Mouse (Mus musculus) fat pad, adult 2 months (tissue): ENCODE measurements around the gene Fyttd1.
"Not testable (repeated sequence)": the region's sequence is repeated elsewhere in the genome, so short reads cannot be mapped to it uniquely, and the experiment has no call there.

Source experiments
- DNase-seq: peaks from one replicate; pipeline ENCODE4 v3.0.0-alpha.2; 2011; ENCODE audit warnings: low read depth, low spot score; ENCODE audit errors: extremely low read depth

The Fyttd1 gene

GRCm38 (mm10) chr16:32878972-32879926 lies 1.9 kb downstream of the Fyttd1 start:
- no peak for DNase-seq

GRCm38 (mm10) chr16:32881538-32881937 lies 4.2 kb downstream of the Fyttd1 start:
- DNase-seq, result no peak

GRCm38 (mm10) chr16:32887996-32888395 lies 10.7 kb downstream of the Fyttd1 start:
- DNase-seq, result no peak

GRCm38 (mm10) chr16:32889881-32890280 lies 12.6 kb downstream of the Fyttd1 start:
- DNase-seq, result no peak

DNA sequence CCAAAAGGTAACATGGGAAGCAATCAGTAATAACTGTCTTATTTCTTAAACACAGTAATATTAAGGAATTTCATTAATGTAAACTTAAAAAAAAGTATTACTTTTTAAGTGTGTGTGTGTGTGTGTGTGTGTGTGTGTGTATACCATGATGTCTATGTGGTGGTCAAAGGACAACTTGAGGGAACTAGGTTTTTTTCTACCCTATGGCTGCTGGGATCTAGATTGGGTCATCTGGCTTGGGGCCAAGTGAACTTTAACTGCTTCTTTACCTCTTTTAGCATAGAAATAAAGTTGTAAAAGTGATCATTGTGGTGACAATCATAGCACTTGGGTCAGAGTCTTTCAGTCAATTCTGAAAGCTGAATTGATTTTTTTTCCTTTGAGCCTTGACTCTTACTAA lies 18.8 kb downstream of the Fyttd1 start:
- no peak for DNase-seq

DNA sequence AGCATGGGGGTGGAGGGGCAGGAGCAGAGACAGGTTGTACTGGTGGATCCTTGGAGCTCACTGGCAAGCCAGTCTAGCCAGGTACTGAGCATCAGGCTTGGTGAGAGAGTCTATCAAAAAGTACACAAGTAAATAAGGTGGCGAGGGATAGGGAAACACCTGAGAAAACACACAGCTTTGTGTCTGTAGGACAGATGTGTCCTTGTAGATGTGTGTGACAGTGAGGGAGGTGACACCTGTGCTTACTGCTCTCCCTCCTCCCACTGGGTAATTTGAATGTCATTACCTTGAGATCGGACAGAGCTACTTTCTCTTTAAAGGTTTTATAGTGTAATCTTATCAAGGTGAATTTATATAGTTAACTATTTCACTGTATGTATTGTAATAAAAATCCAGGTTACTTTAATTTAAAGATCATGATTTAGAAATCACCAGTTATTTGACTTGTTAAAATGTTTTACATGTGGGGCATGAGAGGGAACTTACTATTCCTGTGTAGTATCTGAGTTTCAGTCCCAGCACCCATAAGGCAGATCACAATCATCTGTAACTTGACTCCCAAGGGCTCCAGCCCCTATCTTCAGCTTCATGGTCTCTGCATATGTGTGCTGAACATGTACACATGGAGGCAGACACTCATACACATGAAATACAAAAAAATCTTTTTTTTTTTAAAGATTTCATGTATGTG lies 24.2 kb downstream of the Fyttd1 start:
- no peak for DNase-seq

DNA sequence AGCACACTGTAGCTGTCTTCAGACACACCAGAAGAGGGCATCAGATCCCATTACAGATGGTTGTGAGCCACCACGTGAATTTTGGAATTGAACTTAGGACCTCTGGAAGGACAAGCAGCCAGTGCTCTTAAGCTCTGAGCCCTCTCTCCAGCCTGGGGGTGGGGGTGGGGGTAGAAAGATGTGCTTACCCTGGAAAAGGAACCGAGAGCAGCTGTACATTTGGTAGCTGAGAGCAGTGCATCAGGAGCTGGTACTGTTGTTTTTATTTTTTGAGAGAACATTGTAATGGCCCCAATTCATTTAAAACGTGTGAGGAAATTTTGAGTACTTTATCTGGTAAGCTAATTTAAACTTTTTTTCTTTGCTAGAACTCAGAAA lies 24.7 kb downstream of the Fyttd1 start:
- DNase-seq, result no peak

DNA sequence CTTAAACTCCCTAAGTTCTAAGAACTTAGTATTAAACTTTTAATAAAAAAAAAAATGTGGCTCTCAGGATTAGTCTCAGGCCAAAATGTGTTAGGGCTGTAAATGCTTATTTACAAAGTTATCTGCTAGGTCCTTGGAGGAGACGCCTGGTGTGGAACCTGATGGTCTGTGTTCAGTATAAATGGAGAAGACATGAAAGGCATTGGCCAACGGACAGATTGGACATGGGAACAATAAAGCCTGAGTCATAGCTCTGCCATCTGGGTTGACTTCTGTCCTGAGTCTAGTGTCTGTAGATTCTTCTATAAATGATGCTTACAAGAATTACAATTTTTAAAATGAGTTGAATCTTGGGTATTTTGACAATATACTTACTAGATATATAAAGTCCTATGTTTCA lies 28.9 kb downstream of the Fyttd1 start:
- no peak for DNase-seq

GRCm38 (mm10) chr16:32906727-32907126 lies 29.4 kb downstream of the Fyttd1 start:
- no peak for DNase-seq

DNA sequence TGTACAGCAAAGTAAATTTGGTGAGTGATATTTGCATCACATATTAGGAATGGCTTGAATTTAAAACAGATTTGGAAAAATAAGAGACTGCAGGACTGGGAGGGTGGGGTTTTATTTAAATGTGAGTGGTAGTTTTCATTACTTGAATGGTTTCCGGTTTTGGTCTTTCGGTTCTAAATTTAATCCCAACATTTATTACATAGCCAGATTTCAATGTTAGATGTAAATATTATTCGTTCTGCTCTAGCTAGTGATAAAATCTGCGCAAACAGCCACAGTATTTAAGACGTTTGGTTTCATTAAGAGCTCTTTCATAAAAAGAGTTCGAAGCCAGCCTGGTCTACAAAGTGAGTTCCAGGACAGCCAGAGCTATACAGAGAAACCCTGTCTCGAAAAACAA lies 35.9 kb downstream of the Fyttd1 start:
- no peak for DNase-seq

DNA sequence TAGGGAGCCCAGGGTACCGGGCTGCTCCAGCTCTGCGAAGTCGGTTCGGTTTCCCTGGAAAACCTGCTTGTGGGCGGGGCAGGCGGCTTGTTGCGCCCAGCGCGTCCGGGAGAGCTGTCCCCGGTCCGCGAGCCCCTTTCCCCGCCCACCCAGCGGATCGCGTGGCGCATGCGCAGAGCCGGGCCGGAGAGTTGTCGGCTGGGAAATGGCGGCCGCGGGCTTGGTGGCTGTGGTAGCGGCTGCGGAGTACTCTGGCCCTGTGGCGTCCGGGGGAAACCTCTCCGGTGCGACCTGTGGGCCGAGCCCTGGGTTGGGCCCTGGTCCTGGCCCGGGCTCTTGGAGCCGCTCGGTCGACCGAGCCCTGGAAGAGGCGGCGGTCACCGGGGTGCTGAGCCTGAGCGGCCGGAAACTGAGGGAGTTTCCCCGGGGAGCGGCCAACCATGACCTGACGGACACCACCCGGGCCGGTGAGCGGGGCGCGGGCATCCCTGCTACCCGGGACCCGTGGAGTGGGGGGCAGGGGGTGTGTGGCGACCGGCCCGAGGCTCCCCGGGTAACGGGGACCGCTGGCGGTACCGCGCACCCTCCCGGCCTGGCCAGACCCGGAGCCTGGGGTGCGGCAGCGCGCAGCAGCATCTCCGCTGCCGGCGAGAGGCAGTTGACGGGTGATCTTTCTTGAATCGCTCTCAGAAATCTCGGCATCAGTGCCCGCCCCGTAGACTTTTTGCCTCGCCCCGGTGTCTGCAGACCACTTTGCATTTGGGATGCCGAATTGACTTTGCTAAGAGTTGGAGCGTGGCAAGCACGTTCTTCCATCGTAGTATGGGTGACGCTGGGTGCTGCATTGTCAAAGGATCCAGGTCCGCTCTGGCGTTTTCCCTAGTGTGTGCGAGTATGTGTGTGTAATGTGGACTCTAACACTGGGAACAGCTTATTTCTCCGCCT lies 36.9 kb downstream of the Fyttd1 start, which contains the start of gene Lrch3:
Lrch3 (plus strand) TSS at position 164 of the 945 bp plus-strand sequence.
- DNase-seq, result no peak

- DNase-seq, result no peak
Observed at GRCm38 (mm10) chr16:32915292-32916068, 38.2 kb downstream of the Fyttd1 start.

GRCm38 (mm10) chr16:32926629-32927028 lies 49.3 kb downstream of the Fyttd1 start:
- not testable (repeated sequence) for DNase-seq

- DNase-seq, result no peak
Observed at GRCm38 (mm10) chr16:32927044-32927443, 49.7 kb downstream of the Fyttd1 start.

DNA sequence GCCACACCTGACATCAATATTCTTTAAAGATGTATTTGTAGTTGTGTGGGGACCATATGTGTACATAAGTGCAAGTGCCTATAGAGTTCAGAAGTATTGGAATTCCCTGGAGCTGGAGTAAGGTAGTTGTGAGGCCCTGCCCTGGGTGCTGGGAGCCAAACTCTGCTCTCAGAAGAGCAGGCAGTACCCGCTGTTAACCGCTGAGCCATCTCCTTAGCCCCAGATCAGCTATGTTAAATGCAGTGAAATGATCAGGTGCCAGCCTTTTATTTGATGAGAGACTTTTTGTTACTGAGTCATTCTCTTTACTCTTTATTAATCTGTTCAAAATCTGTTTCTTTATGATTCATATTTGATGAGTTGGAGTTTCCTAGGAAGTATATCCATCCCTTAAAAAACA lies 52.6 kb downstream of the Fyttd1 start:
- DNase-seq, result no peak

DNA sequence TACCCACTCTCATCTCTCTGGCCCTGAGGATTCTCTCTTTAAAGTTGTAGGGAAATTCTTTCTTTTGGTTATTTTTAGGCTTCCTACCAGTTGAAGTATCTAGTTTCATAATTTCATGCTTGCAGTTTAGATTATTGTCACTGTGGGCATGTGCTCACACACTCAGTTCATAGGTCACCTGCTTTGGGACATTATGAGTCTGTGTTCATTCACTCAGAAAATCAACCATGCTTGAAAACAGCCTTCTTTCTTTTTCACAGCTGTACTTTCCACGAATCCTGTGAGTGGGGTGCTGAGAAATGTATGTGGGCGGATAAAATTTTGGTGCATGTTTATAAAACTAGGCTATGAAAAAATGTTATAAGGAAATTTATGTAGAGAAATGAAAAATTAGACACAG lies 57.2 kb downstream of the Fyttd1 start:
- DNase-seq, result no peak

DNA sequence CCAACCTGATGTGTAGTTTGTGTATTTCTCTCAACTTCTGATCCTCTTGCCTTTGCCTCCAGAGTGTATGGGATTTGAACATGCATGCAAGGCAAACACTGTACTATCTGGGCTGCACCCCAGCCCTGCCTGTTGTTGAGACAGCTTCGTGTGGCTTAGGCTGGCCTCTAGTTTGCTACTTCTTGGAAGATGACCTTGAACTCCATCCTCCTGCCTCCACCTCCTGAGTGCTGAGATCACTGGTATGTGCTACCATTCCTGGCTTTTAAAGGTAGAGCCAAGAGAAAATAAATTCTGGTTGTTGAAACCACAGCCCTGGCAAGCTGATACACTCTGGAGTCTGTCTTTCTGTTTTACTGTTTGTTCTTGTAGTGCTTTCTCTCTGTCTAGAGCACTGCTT lies 57.8 kb downstream of the Fyttd1 start:
- DNase-seq, result no peak

DNA sequence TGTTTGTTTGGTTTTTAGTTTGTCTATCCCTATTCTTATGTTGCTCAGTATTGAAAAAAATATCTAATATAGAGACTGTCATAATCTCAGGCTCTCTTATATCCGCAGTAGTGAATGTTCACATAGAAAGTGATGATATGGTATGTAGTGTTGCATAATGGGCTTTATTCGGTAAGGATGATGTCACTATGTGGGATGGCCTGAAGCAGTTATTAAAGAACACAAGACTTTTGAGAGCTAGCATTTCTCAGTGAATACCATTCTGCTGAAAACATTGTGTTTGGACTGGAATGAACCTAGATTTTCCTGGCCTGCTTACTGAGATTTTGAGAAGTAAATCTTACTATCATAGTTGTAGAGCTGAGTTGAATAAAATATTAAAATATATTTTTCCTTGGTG lies 60.1 kb downstream of the Fyttd1 start:
- DNase-seq, result no peak

- DNase-seq, result not testable (repeated sequence)
Observed at GRCm38 (mm10) chr16:32939301-32939700, 62.0 kb downstream of the Fyttd1 start.

DNA sequence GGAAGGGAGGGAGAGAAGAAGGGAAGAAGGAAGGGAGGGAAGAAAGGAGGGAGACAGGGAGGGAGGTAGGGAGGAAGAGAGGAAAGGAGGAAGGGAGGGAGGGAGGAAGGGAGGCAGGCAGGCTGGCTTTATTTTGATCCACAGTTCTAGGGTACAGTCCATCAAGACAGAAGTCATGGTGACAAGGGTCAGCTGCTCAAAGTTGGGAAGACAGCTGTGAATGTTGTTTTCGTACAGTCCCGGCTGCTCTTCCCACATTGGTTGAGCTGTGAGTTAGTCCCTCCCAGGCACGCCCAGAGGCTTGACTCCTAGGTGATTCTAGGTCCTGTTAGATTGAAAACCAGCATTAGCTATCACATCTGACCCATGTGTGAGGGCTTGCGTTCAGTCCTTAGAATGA lies 62.4 kb downstream of the Fyttd1 start:
- DNase-seq, result not testable (repeated sequence)
